Mouse (Mus musculus): ENCODE results near the gene Gm28374. TPM values are rescaled to one million over a fixed set of nuclear protein-coding genes. Genes with fewer than 3 reads are reported as not detected.
"Not testable (repeated sequence)": the region's sequence is repeated elsewhere in the genome, so short reads cannot be mapped to it uniquely, and the experiment has no call there.

The Gm28374 gene
- 1.7 TPM in 1 of 2 replicates, not detected in the other for polyA plus RNA-seq (2014; fragmentation: Nextera tagmentation; extraction: Ambion mirVana)

DNA sequence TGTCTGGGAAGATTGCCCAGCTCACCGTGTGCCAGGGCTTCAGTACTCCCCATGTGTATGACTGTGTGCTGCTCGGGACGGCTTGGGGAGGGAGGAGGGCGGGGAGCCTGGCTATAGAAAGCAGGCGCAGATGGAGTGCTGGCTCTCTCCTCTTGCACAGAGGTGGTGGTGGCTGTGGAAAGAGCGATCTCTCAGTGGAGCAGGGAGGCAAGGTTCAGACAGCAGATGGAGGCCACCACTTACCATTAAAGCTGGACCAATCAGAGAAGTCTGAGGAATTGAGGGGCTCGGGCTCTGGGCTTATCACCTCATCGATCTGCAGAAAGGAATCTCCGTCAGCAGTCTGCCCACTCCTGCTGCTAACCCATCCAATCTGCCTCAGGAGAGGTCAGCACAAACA lies at the start of gene Gm28374:
Gene Gm28374 (minus strand): TSS at position 101 of the 400 bp plus-strand sequence.
- no peak for ATAC-seq (replicated peaks; ENCODE audit: insufficient number of reproducible peaks, low FRiP score, low TSS enrichment, low read depth)
- no peak within 1 kb of the TSS for H3K4me2 ChIP-seq (ENCODE audit: low read depth, low read length)
- H3K36me3 ChIP-seq (replicated peaks; ENCODE audit: control insufficient read depth, insufficient read depth, low read depth, low read length) = peaks cover 4% of the 10 kb centered on the region
- no peak within 1 kb of the TSS for H3K27ac ChIP-seq (replicated peaks; ENCODE audit: low read depth, low read length)
- H3K9me3 ChIP-seq (replicated peaks; ENCODE audit: control insufficient read depth, low read length) = no peaks in the 10 kb centered on the region
- H3K9ac ChIP-seq (replicated peaks; ENCODE audit: low read length) = no peak within 1 kb of the TSS
- no peak within 1 kb of the TSS for H3K4me3 ChIP-seq (ENCODE audit: low read depth, low read length)
- H3K27me3 ChIP-seq (ENCODE audit: control insufficient read depth, insufficient read depth, low read length) = no peaks in the 10 kb centered on the region
- no peaks in the 10 kb centered on the region for H3K4me1 ChIP-seq (ENCODE audit: control insufficient read depth, insufficient read depth, low read length)
- 87% methylated on average over 9 of the region's 9 CpGs for WGBS
- no peak for DNase-seq (ENCODE audit: low spot score)

DNA sequence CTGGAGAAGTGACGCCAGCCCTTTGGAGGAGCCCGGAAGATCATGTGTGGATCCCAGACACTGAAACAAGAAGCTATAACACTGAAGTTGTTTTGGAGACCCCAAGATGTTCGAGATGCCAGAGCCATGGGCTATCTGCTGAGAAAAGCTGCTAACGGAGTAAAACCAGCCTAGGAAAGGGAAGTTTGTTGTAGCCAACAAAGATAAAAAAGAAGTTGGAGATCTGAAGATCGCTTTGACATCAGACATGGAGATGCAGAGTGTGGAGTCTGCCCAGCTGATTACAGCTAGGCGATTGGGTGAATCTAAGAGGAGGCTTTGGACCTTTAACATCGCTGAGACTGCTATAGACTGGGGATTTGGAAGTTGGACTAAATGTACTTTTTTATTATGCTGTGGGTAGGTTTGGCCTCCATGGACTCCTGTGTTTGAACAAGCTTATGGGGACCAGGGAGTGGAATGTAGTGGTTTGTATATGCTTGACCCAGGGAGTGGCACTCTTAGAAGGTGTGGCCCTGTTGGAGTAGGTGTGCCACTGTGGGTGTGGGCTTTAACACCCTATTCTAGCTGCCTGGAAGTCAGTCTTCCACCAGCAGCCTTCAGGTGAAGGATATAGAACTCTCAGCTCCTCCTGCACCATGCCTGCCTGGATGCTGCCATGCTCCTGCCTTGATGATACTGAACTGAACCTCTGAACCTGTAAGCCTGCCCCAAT lies 48.5 kb upstream of the Gm28374 start:
- not testable (repeated sequence) for H3K27me3 ChIP-seq (ENCODE audit: control insufficient read depth, insufficient read depth, low read length); DNase-seq (ENCODE audit: low spot score); H3K4me3 ChIP-seq (ENCODE audit: low read depth, low read length); H3K4me2 ChIP-seq (ENCODE audit: low read depth, low read length); H3K4me1 ChIP-seq (ENCODE audit: control insufficient read depth, insufficient read depth, low read length); H3K9me3 ChIP-seq (replicated peaks; ENCODE audit: control insufficient read depth, low read length); H3K9ac ChIP-seq (replicated peaks; ENCODE audit: low read length); H3K36me3 ChIP-seq (replicated peaks; ENCODE audit: control insufficient read depth, insufficient read depth, low read depth, low read length); ATAC-seq (replicated peaks; ENCODE audit: insufficient number of reproducible peaks, low FRiP score, low TSS enrichment, low read depth); H3K27ac ChIP-seq (replicated peaks; ENCODE audit: low read depth, low read length)
- WGBS = 79% methylated on average over 7 of the region's 7 CpGs

DNA sequence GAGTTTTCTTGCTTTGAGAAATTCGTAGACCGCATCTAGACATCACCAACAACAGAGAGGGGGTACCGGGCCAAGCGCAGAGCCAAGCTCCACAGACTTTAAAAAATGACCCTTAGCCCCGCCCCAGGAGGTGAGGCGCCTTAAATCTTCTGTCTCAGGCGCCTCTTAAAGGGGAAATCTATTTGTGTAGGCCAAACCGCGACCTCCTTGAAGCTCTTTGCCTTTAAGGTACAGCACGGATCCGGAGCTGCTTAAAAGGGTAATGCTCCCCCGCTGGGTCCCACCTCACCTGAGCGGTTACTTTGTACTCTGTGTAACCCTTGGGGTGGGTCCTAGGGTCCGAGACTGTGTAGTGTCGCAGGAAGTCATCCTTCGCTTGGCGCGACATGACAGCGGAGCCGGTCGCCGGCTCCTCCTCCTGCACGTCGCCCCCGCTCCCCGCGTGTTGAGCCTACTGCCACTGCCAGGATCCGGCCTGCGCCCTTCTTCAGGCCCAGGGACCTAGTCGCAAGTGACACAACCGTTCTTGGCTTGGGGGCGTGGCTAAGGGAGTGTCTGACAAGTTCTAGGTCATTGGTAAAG lies 45.8 kb upstream of the Gm28374 start, which contains the start of gene Snx15:
Gene Snx15 (minus strand): TSS at position 545 of the 582 bp plus-strand sequence.
- H3K4me2 ChIP-seq (ENCODE audit: low read depth, low read length) = peak within 1 kb of the TSS; percentile 68
- peak within 1 kb of the TSS; percentile 69 for H3K9ac ChIP-seq (replicated peaks; ENCODE audit: low read length)
- H3K36me3 ChIP-seq (replicated peaks; ENCODE audit: control insufficient read depth, insufficient read depth, low read depth, low read length) = no peaks in the 10 kb centered on the region
- ATAC-seq (replicated peaks; ENCODE audit: insufficient number of reproducible peaks, low FRiP score, low TSS enrichment, low read depth) (peak; percentile 89), DNase-seq (ENCODE audit: low spot score) (peak; percentile 94)
- peak within 1 kb of the TSS; percentile 54 for H3K4me3 ChIP-seq (ENCODE audit: low read depth, low read length)
- H3K27ac ChIP-seq (replicated peaks; ENCODE audit: low read depth, low read length) = peak within 1 kb of the TSS; percentile 42
- WGBS = under 1% methylated on average over 32 of the region's 32 CpGs
- H3K4me1 ChIP-seq (ENCODE audit: control insufficient read depth, insufficient read depth, low read length) = no peaks in the 10 kb centered on the region
- no peaks in the 10 kb centered on the region for H3K9me3 ChIP-seq (replicated peaks; ENCODE audit: control insufficient read depth, low read length)
- H3K27me3 ChIP-seq (ENCODE audit: control insufficient read depth, insufficient read depth, low read length) = no peaks in the 10 kb centered on the region

DNA sequence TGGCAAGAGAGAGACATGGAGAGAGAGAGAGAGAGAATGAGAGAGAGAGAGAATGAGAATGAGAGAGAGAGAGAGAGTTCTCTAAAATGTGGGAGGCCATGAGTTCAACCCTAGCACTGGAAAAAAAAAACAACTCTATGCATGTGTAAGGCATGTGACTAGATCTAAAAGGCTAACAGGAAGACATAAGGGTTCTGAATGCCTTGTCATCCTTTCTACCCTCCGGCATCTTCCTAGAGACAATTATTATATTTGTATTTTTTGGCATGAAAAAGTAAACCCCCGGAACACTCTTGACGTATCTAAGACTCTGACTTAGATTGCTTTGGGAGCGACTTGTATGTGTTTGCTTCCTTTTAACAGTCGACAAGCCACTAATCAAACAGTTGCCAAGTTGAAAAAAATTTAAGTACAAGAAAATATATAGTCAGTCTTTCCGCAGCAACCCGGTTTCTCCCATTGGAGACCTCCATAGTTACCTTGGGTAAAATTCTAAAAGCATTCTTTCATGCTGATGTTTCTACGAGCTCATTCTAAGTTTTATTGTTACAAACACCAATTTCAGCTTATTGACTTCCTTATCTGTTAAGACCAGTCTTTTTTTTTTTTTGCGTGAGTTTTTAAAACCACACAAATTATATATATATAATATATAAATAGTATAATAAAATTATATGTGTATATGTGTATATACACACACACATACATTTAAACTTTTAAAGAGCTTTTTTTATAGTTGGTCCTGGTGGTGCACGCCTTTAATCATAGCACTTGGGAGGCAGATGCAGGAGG lies 44.9 kb upstream of the Gm28374 start:
- Histone ChIP-seq H3K4me1 (ENCODE audit: control insufficient read depth, insufficient read depth, low read length) (no peaks in the 10 kb centered on the region), H3K36me3 (replicated peaks; ENCODE audit: control insufficient read depth, insufficient read depth, low read depth, low read length) (no peaks in the 10 kb centered on the region), H3K27ac (replicated peaks; ENCODE audit: low read depth, low read length) (0 out of 2 replicates have a peak overlapping the region, but pooled peaks have one; percentile 42), H3K4me2 (ENCODE audit: low read depth, low read length) (peak overlapping the region; percentile 68), H3K27me3 (ENCODE audit: control insufficient read depth, insufficient read depth, low read length) (no peaks in the 10 kb centered on the region), H3K9me3 (replicated peaks; ENCODE audit: control insufficient read depth, low read length) (no peaks in the 10 kb centered on the region), H3K9ac (replicated peaks; ENCODE audit: low read length) (peak overlapping the region; percentile 69; the same call in 1 of the 2 replicates), H3K4me3 (ENCODE audit: low read depth, low read length) (peak overlapping the region; percentile 54)
- ATAC-seq (replicated peaks; ENCODE audit: insufficient number of reproducible peaks, low FRiP score, low TSS enrichment, low read depth) = no peak
- DNase-seq (ENCODE audit: low spot score) = no peak
- WGBS = 72% methylated on average over 10 of the region's 10 CpGs

DNA sequence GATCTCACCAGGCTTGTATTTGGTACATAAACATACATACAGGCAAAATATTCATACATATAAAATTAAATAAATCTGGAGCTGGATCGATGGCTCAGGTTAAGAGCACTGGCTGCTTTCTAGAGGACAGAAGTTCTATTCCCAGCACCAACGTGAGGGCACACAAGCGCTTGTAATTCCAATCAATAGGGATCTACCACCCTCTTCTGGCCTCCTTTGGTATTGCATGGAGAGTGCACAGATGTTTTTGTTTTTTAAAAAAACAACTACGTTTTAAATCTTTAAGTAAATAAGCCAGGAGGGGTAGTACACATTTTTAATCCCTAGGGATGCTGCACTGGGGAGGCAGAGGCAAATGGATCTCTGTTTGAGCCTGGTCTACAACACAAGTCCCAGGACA lies 44.2 kb upstream of the Gm28374 start:
- no peak overlapping the region for H3K27ac ChIP-seq (replicated peaks; ENCODE audit: low read depth, low read length)
- no peaks in the 10 kb centered on the region for H3K27me3 ChIP-seq (ENCODE audit: control insufficient read depth, insufficient read depth, low read length)
- H3K9ac ChIP-seq (replicated peaks; ENCODE audit: low read length) = no peak overlapping the region
- no peak overlapping the region for H3K4me3 ChIP-seq (ENCODE audit: low read depth, low read length)
- WGBS = 19% methylated on average over 4 of the region's 4 CpGs
- H3K4me1 ChIP-seq (ENCODE audit: control insufficient read depth, insufficient read depth, low read length) = no peaks in the 10 kb centered on the region
- H3K4me2 ChIP-seq (ENCODE audit: low read depth, low read length) = no peak overlapping the region
- DNase-seq (ENCODE audit: low spot score) (peak; percentile 78), ATAC-seq (replicated peaks; ENCODE audit: insufficient number of reproducible peaks, low FRiP score, low TSS enrichment, low read depth) (no peak)
- no peaks in the 10 kb centered on the region for H3K9me3 ChIP-seq (replicated peaks; ENCODE audit: control insufficient read depth, low read length)
- H3K36me3 ChIP-seq (replicated peaks; ENCODE audit: control insufficient read depth, insufficient read depth, low read depth, low read length) = no peaks in the 10 kb centered on the region

DNA sequence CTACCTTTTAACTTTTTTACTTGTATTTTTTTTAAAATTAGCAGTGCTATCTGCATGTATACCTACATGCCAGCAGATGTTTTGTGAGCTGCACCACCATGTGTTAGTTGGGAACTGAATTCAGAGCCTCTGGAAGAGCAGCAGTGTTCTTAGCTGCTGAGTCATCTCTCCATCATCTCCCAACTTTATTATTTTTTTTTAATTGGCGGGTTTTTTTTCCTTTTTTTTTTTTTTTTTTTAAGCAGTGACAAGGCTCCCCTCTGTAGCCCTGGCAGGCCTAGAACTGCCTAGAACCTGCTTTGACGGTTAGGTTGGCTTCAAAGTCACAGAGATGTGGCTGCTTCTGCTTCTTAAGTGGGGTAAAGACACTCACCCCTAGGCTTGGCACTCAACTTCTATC lies 42.8 kb upstream of the Gm28374 start:
- Histone ChIP-seq H3K9ac (replicated peaks; ENCODE audit: low read length) (no peak overlapping the region), H3K9me3 (replicated peaks; ENCODE audit: control insufficient read depth, low read length) (no peaks in the 10 kb centered on the region), H3K4me2 (ENCODE audit: low read depth, low read length) (no peak overlapping the region), H3K4me3 (ENCODE audit: low read depth, low read length) (no peak overlapping the region), H3K4me1 (ENCODE audit: control insufficient read depth, insufficient read depth, low read length) (no peaks in the 10 kb centered on the region), H3K27ac (replicated peaks; ENCODE audit: low read depth, low read length) (no peak overlapping the region), H3K36me3 (replicated peaks; ENCODE audit: control insufficient read depth, insufficient read depth, low read depth, low read length) (no peaks in the 10 kb centered on the region), H3K27me3 (ENCODE audit: control insufficient read depth, insufficient read depth, low read length) (no peaks in the 10 kb centered on the region)
- ATAC-seq (replicated peaks; ENCODE audit: insufficient number of reproducible peaks, low FRiP score, low TSS enrichment, low read depth) (no peak), DNase-seq (ENCODE audit: low spot score) (no peak)
- WGBS = 74% methylated on average over 2 of the region's 2 CpGs

DNA sequence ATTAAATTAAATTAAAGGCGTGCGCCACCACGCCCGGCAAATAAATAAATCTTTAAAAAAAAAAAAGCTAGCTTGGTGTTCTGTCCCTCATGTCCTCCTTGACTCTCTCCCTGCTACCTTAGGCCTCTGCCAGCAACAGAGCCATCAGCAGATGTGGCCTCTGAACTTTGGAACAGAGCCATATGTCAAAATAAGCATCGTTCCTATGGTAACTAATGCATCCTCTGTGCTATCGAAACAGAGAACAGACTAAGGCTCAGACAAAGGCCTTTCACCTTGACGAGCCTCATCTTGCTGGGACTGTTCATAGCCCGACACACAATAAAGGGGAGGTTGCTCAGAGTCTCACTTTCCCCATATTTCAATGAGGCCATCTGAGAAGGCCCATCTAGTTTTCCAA lies 41.3 kb upstream of the Gm28374 start:
- Histone ChIP-seq H3K9me3 (replicated peaks; ENCODE audit: control insufficient read depth, low read length) (no peaks in the 10 kb centered on the region), H3K4me3 (ENCODE audit: low read depth, low read length) (no peak overlapping the region), H3K4me1 (ENCODE audit: control insufficient read depth, insufficient read depth, low read length) (no peaks in the 10 kb centered on the region), H3K4me2 (ENCODE audit: low read depth, low read length) (no peak overlapping the region), H3K36me3 (replicated peaks; ENCODE audit: control insufficient read depth, insufficient read depth, low read depth, low read length) (no peaks in the 10 kb centered on the region), H3K27me3 (ENCODE audit: control insufficient read depth, insufficient read depth, low read length) (no peaks in the 10 kb centered on the region), H3K9ac (replicated peaks; ENCODE audit: low read length) (no peak overlapping the region), H3K27ac (replicated peaks; ENCODE audit: low read depth, low read length) (no peak overlapping the region)
- whole genome bisulfite sequencing = 52% methylated on average over 8 of the region's 8 CpGs
- ATAC-seq (replicated peaks; ENCODE audit: insufficient number of reproducible peaks, low FRiP score, low TSS enrichment, low read depth) = no peak
- DNase-seq (ENCODE audit: low spot score) = peak; percentile 69

Data from embryonic facial prominence, embryonic 11.5 days (tissue).